Comparison of ENCODE assay signal across 7 mouse cellular contexts in the genomic region with DNA sequence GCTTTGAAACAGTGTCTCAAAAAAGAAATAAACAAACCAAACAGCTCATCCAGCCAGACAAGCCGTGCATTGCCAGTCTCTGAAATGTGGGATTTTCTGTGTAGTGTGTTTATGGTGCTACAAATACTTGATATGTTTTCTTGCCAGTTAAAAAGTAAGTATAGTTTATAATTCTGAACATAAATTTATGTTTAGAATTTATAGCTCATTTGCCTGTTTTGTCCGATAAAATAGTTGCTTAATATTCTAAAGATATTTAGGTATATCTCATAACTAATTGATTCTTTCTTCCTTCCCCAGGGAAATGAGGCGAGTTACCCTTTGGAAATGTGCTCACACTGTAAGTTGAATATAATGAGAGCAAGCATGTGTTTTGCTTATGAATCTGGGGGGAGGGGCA. TPM values are rescaled to one million over a fixed set of nuclear protein-coding genes. Genes with fewer than 3 reads are reported as not detected.
DNase-seq lines count a peak whose midpoint lies in the region; ATAC-seq and TF ChIP-seq lines count a peak whose summit lies in the region.

A gene (plus strand): TSS at position 301 of the 400 bp plus-strand sequence.

- ATAC-seq in Patski: no peak
- ATAC-seq in forebrain, embryonic 16.5 days: no peak
- no peak for ATAC-seq in limb, embryonic 15.5 days (ENCODE audit: insufficient number of reproducible peaks, low FRiP score, low TSS enrichment, low read depth)
- no peak for ATAC-seq in erythroblast, adult 5-6 weeks (replicated peaks; ENCODE audit: low FRiP score, poor library complexity, severe bottlenecking)

- in situ Hi-C loops in Patski (cut with MboI; ENCODE audit: low pct_unique_long_range_greater_than_20kb): no loop called here

- CTCF ChIA-PET in Patski (lab: Charles Lee): interaction anchor here (1.1 to 2.5 kb wide), 5 partner anchors 11 to 21 kb away, joined by 3 to 10 read pairs (median 4); no protein-coding TSS in a partner anchor

- no peak within 1 kb of the TSS for H3K4me2 ChIP-seq in forebrain, embryonic 16.5 days (ENCODE audit: low read length)
- no peak within 1 kb of the TSS for H3K4me2 ChIP-seq in limb, embryonic 15.5 days

- POLR2A ChIA-PET in Patski (lab: Charles Lee): no interaction called here

- peak within 1 kb of the TSS; percentile 69; the same call in 1 of the 2 replicates for H3K27ac ChIP-seq in ES-Bruce4 (ENCODE audit: insufficient read depth, low read length)
- H3K27ac ChIP-seq in forebrain, embryonic 16.5 days (ENCODE audit: low read length): no peak within 1 kb of the TSS
- H3K27ac ChIP-seq in limb, embryonic 15.5 days: no peak within 1 kb of the TSS

- no peaks in the 10 kb centered on the region for H3K9me3 ChIP-seq in ES-Bruce4 (replicated peaks; ENCODE audit: control insufficient read depth, insufficient read depth, low read length, poor library complexity, severe bottlenecking)
- no peaks in the 10 kb centered on the region for H3K9me3 ChIP-seq in forebrain, embryonic 16.5 days (ENCODE audit: control insufficient read depth, low read length)
- H3K9me3 ChIP-seq in limb, embryonic 15.5 days: no peaks in the 10 kb centered on the region

- DNase-seq in Patski (ENCODE audit: low read depth, low spot score): no peak
- DNase-seq in kidney, adult 11 months: no peak
- DNase-seq in lung, postnatal 14 days: no peak

- TF ChIP-seq CTCF in ES-Bruce4 (IDR thresholded peaks at IDR 0.05; ENCODE audit: low read depth, low read length): no peak
- no peak for TF ChIP-seq CTCF in Patski (IDR thresholded peaks at IDR 0.05)

- H3K27me3 ChIP-seq in ES-Bruce4 (ENCODE audit: control insufficient read depth, insufficient read depth, low read length, poor library complexity, severe bottlenecking): no peaks in the 10 kb centered on the region
- no peaks in the 10 kb centered on the region for H3K27me3 ChIP-seq in Patski
- no peaks in the 10 kb centered on the region for H3K27me3 ChIP-seq in forebrain, embryonic 16.5 days (replicated peaks; ENCODE audit: control insufficient read depth, insufficient read depth, low read length)
- H3K27me3 ChIP-seq in limb, embryonic 15.5 days: no peaks in the 10 kb centered on the region

- H3K36me3 ChIP-seq in ES-Bruce4 (ENCODE audit: control insufficient read depth, insufficient read depth, low read length, poor library complexity, severe bottlenecking): no peaks in the 10 kb centered on the region
- no peaks in the 10 kb centered on the region for H3K36me3 ChIP-seq in forebrain, embryonic 16.5 days (ENCODE audit: control insufficient read depth, insufficient read depth)
- H3K36me3 ChIP-seq in limb, embryonic 15.5 days: peaks cover 6% of the 10 kb centered on the region

- 0 out of 2 replicates have a peak within 1 kb of the TSS, but pooled peaks have one; percentile 22 for H3K9ac ChIP-seq in ES-Bruce4 (ENCODE audit: low read depth, poor library complexity, severe bottlenecking)
- no peak within 1 kb of the TSS for H3K9ac ChIP-seq in forebrain, embryonic 16.5 days (replicated peaks; ENCODE audit: low read depth, low read length)
- H3K9ac ChIP-seq in limb, embryonic 15.5 days: no peak within 1 kb of the TSS

- H3K4me3 ChIP-seq in ES-Bruce4 (ENCODE audit: low read depth, low read length): no peak within 1 kb of the TSS
- H3K4me3 ChIP-seq in forebrain, embryonic 16.5 days (replicated peaks; ENCODE audit: low read length): no peak within 1 kb of the TSS
- no peak within 1 kb of the TSS for H3K4me3 ChIP-seq in limb, embryonic 15.5 days

- H3K4me1 ChIP-seq in ES-Bruce4 (ENCODE audit: control insufficient read depth, insufficient read depth, low read length): no peaks in the 10 kb centered on the region
- H3K4me1 ChIP-seq in forebrain, embryonic 16.5 days (replicated peaks; ENCODE audit: control insufficient read depth, insufficient read depth, low read length): no peaks in the 10 kb centered on the region
- H3K4me1 ChIP-seq in limb, embryonic 15.5 days: no peaks in the 10 kb centered on the region

- 70% methylated on average over 3 of the region's 3 CpGs for WGBS in forebrain, embryonic 16.5 days
- 79% methylated on average over 3 of the region's 3 CpGs for whole genome bisulfite sequencing in limb, embryonic 15.5 days

- TF ChIP-seq POLR2A in ES-Bruce4 (IDR thresholded peaks at IDR 0.05; ENCODE audit: insufficient read depth, low read length): no peak

- TF ChIP-seq EP300 in ES-Bruce4 (IDR thresholded peaks at IDR 0.05; ENCODE audit: insufficient read depth, low read depth, low read length): no peak

RNA-seq across cellular contexts. Expression of the gene that starts here (rescaled TPM):
- 39.8 and 44.6 TPM in 2 replicates for polyA plus RNA-seq in ES-Bruce4 (2011; ENCODE audit: insufficient read depth, insufficient read length, low read depth, missing spikeins)
- 19.8 TPM for polyA plus RNA-seq in Patski (2021)
- polyA plus RNA-seq in forebrain, embryonic 16.5 days (2015; fragmentation: Nextera tagmentation; extraction: Ambion mirVana): 17.5 and 19.4 TPM in 2 replicates
- polyA plus RNA-seq in limb, embryonic 15.5 days (2015; fragmentation: Nextera tagmentation; extraction: Ambion mirVana): 22.1 and 23.0 TPM in 2 replicates
- total RNA-seq in erythroblast, adult 5-6 weeks (2015; ENCODE audit: low replicate concordance): 3.3 and 7.1 TPM in 2 replicates
- total RNA-seq in erythroblast, adult 5-6 weeks (2017; ENCODE audit: low replicate concordance): 7.8 and 14.5 TPM in 2 replicates
